Mouse (Mus musculus) gastrocnemius, adult 8-10 months (tissue): ENCODE results near the gene Grap. TPM values are rescaled to one million over a fixed set of nuclear protein-coding genes. Genes with fewer than 3 reads are reported as not detected.

Experiments
- DNase-seq, 2 experiments: peaks; one replicate each; pipeline ENCODE4 v3.0.0; 2022; ENCODE audit warnings: low spot score in 2 of 2
- total RNA-seq, 4 experiments: library from RNA; stranded (reverse); gene quantifications; 2 replicates each; pipeline ENCODE4 v1.2.4; 2022

Gene Grap
- total RNA-seq, 4 experiments from 2014 or later: 2.2 to 3.7 (median 3.2) TPM

DNA sequence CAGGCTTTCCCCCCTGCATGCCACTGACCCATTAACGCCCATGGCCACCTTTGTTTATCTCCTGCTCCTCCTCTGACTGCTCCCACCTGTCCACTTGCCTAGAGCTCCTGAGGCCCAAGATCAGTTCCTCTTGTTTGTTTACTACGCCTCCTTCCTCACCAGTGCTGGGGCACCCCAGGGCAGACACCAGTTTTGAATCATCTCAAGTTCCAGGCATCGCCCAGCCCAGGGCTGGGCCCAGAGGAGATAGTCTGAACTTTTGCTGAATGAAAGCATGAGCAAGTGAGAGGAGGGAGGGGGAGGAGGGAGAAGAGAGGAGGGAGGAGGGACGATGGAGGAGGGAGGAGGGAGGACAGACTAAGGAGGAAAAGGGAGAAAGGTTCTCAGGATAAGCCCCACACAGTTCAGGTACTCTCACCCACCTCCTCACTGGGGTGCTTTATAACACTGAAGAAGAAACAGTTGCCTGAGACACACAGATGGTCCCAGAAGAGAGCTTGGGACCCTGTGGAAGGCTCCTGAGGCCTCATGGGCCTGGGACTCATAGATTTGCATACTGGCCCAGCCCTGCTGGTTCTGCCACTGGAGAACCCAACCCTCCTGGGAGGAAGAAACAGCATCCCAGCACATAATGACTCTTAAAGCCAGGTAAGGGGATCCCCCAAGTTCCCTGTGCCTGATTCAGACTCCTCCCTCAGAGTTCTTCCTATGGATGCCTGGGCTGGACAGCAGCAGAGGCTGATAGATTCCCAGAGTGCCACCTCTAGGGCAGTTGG is 26.2 kb downstream of the Grap start:
- no peak for DNase-seq

DNA sequence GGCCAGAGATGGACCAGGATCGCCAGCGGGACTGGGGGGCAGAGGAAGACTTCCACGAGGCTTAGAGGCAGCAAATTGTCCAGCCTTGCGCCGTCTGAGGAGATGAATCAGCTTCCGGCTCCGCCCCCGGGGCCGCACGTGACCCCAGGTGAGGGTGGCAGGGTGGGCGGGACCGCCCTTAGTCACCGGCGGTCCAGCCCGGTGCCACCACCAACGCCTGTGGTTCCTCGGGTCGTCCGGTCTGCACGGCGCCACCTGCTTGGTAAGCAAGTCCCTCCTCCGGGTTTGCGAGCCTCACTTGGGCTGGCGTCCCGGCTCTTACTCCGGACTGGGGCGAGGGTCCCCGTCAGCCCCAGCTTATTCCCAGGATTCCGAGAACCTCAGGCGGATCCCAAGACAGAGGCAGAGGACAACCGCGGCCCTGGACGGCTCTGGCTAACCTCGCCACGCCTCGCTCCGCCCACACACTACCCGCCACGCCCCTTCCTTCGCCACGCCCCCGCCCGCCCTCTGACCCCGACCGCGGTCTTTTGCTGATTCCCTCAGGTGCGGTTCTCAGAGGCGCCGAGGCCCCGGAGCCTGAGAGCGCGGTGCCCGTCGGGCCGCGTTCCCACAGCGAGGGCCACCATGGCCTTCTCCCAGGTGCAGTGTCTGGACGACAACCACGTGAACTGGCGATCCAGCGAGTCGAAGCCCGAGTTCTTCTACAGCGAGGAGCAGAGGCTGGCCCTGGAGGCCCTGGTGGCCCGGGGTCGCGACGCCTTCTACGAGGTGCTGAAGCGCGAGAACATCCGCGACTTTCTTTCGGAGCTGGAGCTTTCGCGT is 31.1 kb downstream of the Grap start, which contains the start of gene Fam83g:
Gene Fam83g, plus strand, starts transcription at position 185 of the 825 bp plus-strand sequence.
- peak; percentile 17 to 37 for DNase-seq

DNA sequence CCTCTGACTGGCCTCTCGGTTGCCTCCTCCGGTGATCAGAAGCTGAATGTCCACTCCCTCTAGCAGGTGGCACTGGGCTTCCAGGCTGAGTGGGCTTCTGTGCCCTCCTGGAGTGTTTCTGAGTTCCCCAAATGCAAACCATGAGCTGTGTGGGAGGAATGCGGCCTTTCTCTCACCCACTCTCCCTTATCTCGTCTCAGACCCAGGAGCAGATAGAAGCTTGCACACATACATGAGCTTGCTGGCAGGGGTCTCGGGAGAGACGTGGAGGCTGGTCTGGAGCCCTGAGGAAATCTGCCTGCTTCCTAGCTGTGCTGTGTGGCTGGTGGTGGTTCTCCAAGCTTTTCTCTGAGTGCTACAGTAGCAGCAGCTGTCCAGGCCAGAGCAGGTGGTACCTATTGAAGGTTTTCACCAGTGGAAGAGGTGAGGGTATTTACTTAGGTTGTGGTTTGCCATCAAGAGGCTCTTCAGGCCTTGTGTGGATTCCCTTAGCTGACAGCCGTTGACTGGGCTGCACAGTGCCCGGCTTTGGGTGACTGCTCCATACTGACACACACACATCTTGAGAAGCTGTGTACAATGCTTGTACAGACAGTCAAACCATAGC is 32.2 kb downstream of the Grap start:
- no peak for DNase-seq

- DNase-seq: no peak
These were observed 33.1 kb downstream of the Grap start for GRCm38 (mm10) chr11:61686141-61686540.

- no peak for DNase-seq
These were observed 33.9 kb downstream of the Grap start for GRCm38 (mm10) chr11:61686906-61687453.

DNA sequence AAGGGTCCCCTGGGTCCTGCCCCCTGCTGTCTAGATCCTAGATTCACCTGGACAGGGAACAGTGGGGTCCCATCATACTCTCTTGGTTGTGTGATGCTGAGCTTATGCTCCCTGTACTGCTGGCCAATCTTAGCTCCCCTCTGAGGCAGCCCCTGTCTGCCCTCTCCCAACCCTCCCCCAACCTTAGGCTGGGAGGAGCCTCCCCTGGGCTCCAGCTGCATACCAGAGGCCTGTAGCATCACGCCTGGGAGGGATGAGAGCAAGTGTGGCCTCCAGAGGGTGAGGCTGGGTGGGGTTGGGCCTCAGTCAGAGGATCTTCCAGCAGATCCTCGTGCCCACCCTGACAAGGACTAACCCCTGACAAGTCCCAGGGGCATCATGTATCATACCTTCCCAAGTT is 34.5 kb downstream of the Grap start:
- no peak for DNase-seq

DNA sequence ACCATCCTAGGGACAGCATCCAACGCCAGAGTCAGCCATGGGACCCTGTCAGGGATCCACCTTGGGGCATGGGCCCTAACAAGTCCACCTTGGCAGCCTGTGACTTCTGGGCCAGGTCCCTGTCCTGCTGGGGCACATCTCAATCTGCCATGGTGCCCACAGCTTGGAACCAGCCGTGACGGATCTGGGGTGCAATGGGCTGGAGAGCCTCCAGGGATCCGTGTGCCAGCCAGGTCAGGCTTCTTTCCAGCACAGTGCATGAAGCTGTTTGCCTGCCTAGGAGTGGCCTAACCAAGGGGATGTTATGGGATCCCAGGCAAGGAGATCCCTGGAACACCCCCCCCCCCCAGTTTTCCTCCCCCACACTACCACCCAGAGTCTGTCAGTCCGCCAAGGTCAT is 39.9 kb downstream of the Grap start:
- DNase-seq: no peak

- no peak for DNase-seq
These were observed 45.8 kb downstream of the Grap start for GRCm38 (mm10) chr11:61698852-61699251.

DNA sequence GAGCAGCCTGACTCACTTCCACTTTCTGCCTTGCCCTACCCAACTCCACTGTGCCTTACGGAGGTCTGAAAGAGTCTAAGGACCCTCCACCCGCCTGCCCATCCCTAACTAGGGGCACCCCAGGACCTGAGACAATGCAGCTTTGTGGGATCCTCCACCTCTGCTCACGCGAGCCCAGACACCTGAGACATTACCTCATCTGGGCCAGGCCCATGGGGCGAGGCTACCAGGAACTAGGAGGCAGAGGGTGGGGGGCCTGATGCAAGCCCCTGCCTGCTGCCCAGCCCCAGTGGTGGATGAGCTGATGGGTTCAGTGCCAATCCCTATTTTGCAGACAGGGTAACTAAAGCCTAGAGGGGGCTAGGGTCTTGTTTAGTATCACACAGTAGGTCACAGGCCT is 46.4 kb downstream of the Grap start:
- no peak for DNase-seq

GRCm38 (mm10) chr11:61699933-61700332 is 46.9 kb downstream of the Grap start:
- no peak for DNase-seq

- DNase-seq: no peak
These were observed 48.6 kb downstream of the Grap start for GRCm38 (mm10) chr11:61701696-61702095.

DNA sequence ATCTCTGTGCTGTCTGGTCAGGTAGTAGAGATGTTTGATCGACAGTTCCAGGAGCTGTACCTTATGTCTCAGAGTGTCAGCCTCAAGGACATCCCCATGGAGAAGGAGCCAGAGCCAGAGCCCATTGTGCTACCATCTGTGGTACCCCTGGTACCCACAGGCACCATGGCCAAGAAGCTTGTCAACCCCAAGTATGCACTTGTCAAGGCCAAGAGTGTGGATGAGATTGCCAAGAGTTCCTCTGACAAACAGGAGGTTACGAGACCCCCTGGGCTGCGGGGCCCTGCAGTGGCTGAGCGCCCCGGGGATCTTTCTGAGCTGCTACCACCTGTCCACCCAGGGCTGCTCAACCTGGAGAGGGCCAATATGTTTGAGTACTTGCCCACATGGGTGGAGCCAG is 49.4 kb downstream of the Grap start:
- no peak for DNase-seq

DNA sequence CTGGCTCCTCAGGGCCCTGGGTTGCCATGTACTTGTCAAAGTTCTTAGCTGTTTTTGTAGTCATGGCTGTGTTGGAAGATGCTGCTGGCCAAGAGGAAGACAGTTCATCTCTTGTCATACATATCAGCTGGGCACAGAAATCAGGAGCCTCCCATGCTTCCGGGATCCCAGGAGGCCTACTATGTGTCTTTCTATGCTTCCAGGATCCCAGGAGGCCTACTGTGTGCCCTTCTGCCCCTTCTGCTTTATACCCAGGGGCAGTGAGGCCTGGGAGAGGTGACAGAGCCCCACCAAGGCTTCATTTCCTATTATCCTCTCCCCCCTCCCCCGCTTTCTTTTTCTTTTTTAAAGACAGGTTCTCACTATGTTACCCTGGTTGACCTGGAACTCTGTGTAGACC is 52.5 kb downstream of the Grap start:
- no peak for DNase-seq

DNA sequence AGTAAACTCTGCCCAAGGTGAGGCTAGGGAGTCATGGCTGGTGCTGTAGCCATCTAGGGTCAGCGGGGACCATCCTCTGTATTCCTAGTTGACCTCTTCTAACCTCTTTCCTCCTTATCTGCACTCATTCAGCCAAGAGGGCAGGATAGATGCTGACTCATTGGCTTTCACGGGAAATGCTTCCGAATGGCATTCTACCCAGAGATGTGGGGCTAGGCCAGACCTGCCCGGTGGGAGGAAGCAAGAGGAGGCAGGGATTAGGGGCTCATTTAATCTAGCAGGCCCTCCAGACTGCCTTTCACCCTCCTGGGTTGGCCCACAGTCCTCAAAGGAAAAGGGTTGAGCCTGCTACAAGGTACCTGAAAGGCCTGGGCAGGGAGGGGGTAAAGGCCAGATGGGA is 53.2 kb downstream of the Grap start:
- no peak for DNase-seq

DNA sequence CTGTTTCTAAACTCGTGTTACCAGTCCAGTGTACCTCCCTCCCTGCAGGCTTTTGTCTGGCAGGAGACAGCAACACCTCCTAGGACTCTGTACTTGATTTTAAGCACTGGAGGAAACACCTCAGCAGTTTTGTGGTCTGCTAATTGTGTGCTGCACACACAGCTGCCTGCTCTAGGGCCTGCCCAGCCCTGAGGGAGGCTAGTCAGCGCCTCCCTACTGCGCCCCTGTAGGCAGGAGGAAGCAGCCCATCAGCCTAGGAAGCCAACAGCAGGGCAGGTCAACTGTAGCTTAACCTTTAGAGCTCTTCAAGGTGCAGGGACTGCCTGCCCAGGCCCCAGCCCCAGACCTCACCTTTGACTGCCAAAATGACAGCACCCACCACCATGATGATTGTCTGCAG is 55.9 kb downstream of the Grap start:
- no peak for DNase-seq

DNA sequence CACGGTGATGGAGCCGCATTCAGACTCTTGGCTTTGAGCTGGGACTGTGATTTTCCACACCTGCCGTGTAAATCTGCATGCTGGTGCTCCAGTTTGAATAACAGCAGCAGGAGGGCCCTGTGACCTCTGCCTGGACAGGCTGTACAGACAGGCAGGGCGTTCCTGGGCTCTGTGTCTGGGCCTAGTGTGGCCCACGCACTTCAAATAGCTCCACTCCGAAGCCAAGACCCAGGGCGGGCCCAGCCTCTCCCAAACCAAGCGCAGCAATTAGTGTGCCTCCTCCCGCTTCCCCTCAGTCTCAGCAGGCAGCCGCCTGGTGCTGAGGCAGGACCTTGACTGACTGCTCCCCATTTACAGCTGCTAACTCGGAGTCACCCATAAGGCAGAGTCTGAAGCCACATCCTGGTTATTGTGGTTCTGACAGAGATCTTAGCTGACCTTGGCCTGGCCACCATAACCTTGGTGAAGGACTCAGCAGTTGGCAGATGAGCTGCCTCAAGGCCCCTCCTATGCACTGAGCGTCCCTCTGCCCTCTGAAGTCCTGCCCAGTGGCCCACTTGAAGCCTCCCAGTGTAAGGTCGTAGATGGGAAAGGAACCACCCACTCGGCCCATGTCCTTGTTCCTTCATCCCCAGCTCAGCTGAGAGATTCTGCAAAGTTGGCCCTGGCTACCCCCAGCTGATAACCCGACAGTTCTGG is 60.2 kb downstream of the Grap start:
- DNase-seq: peak in 1 of 2 experiments; percentile 30

GRCm38 (mm10) chr11:61714346-61715117 is 61.5 kb downstream of the Grap start:
- DNase-seq: peak; percentile 42 to 46

GRCm38 (mm10) chr11:61715130-61715529 is 62.1 kb downstream of the Grap start:
- no peak for DNase-seq

DNA sequence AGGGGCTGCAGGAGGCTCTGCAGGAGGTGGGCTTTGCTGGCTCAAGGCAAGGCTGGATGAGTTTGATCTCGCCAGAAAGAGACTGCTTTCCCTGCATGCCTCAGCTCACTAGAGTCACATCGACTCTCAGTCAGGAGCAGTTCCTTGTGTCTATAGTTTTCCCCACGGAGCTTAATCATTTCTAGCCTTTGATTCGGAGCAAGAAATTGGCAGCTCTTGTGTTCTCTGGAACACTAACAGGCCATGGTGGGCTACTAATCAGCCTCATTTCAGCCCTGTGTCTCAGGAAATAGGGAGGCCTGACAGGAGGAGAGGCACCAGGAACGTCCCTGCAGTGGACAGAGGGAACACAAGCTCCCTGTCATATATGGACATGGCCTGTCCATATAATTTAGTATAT is 64.9 kb downstream of the Grap start:
- no peak for DNase-seq

DNA sequence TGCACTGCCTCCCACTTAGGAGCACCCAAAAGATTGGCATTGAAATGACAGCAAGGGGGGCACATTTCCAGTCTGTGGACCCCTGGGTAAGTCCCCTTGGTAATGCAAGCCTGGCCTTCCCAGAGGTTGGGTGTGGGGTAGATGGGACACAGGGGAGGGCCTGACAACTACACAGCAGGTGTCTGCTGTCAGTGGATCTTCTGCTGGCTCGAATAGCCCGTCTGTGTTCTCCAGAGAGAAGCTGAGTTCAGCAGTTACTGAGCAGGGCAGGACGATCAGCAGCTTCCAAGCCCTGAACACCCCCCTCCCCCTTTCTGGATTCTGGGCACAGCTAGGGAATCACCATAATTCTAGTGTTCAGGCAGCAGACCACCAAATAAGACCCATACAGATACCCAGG is 66.3 kb downstream of the Grap start:
- DNase-seq: no peak

GRCm38 (mm10) chr11:61719826-61720225 is 66.8 kb downstream of the Grap start:
- no peak for DNase-seq
